Mouse (Mus musculus): Measurements from ENCODE around the gene Rab25.

DNA sequence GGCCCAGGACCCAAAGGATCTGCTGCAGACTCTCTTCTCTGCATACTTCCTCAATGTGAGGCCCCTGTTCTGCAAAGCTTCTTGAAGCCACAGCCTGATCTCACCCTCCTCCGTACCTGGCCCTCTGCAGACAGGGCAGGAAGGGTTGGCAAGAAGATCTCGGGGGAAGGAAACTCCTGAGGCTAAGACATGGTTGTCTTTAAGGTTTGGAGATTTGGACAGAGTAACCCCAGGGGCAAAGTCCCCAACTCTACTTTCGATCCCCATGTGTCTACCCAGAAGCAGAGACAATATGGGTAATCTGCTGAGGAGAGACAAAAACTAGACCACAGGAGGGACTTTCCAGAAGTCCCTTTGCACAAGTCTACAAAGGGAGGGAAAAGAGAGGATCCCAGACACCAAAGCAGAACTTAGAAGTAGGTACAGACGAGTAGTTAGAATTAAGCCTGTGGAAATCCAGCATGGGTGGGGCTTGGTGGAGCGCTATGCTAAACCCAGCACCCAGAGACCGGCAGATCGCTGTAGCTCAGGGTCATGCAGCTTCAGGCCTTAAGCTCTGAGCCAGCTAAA, 34.5 kb downstream of the Rab25 start:
- no peak for TF ChIP-seq POLR2A (IDR thresholded peaks at IDR 0.05; ENCODE audit: borderline replicate concordance, control insufficient read depth, low read depth, low read length)
- TF ChIP-seq CTCF (IDR thresholded peaks at IDR 0.05; ENCODE audit: control insufficient read depth, insufficient read depth, low read length) = no peak

All from bone marrow, adult 2 months (tissue).